Mouse (Mus musculus) midbrain, embryonic 13.5 days (tissue): ENCODE results near the gene Fgf9. TPM values are rescaled to one million over a fixed set of nuclear protein-coding genes. Genes with fewer than 3 reads are reported as not detected.

Experiments used
- ATAC-seq: fragments of 200-750 bp; cut with Nextera tagmentation; 2 replicates; pipeline ENCODE4 v1.8.0; 2017; ENCODE audit warnings: mild to moderate bottlenecking, moderate TSS enrichment, moderate library complexity
- H3K27ac ChIP-seq: fragments of 300-500 bp; sonication (generic); 2 replicates; pipeline ENCODE4 v1.5.1; 2015; ENCODE audit warnings: inconsistent platforms, mild to moderate bottlenecking, moderate library complexity
- H3K27me3 ChIP-seq: fragments of 300-500 bp; sonication (generic); 2 replicates; pipeline ENCODE4 v1.6.1; 2015; ENCODE audit warnings: mild to moderate bottlenecking, inconsistent platforms
- H3K36me3 ChIP-seq: fragments of 300-500 bp; sonication (generic); 2 replicates; pipeline ENCODE4 v1.6.1; 2015; ENCODE audit warnings: mild to moderate bottlenecking, inconsistent platforms
- H3K4me1 ChIP-seq: fragments of 300-500 bp; sonication (generic); replicated peaks from 2 replicates; pipeline ENCODE4 v1.6.1; 2015; ENCODE audit warnings: inconsistent platforms
- H3K4me2 ChIP-seq: fragments of 300-500 bp; sonication (generic); replicated peaks from 2 replicates; pipeline ENCODE4 v1.6.1; 2015; ENCODE audit warnings: moderate library complexity, mild to moderate bottlenecking, inconsistent platforms
- H3K4me3 ChIP-seq: fragments of 300-500 bp; sonication (generic); replicated peaks from 2 replicates; pipeline ENCODE4 v1.5.1; 2015; ENCODE audit warnings: mild to moderate bottlenecking, inconsistent platforms
- H3K9ac ChIP-seq: fragments of 300-500 bp; sonication (generic); replicated peaks from 2 replicates; pipeline ENCODE4 v1.6.1; 2015; ENCODE audit warnings: mild to moderate bottlenecking, inconsistent platforms
- H3K9me3 ChIP-seq: fragments of 300-500 bp; sonication (generic); 2 replicates; pipeline ENCODE4 v1.6.1; 2016; ENCODE audit warnings: mild to moderate bottlenecking, inconsistent platforms
- WGBS: fragments of 180-500 bp; shearing (Covaris S2); methylation state at CpG from one replicate; pipeline ENCODE4 v1.1.7; 2015; 5-methylcytosine and 5-hydroxymethylcytosine counted together
- polyA plus RNA-seq: library from polyadenylated mRNA; unstranded; fragments of >200 nt; fragmentation: Nextera tagmentation; extraction: Ambion mirVana; gene quantifications from 2 replicates; pipeline ENCODE4 v1.2.1, GENCODE M21; 2015

The Fgf9 gene
- 8.4 and 11.0 TPM in 2 replicates for polyA plus RNA-seq

DNA sequence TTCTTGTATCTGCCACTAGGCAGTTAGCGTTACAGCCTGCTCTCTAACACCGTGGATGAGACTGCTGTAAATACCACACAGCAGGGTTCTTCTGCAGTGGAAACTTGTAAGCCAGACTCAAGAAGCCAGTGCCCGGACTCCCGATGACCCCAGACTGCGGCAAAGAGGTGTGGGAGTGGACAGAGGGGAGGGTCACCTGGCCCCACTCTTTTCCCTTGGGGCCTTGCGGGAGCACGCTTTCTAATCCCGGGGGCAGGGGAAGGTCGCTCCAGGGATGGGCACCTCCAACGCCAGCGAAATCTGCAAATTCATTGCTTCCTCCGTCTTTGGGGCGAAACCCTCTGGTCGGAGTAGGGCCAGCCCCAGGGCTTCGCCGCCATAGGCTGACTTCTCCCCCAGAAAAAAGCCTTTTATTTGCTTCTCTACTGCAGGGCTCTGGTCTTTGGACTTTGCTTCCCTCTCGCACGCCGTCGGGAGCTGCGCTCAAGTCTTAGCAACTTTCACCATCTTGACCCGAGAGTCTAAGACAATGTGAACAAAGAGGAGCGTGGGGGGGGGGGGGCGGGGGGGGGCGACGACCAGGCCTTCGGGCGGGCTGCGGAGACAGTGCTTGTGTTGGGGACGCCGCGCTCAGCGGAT is at the start of gene Fgf9:
Gene Fgf9 (plus strand): TSS at position 67 of the 639 bp plus-strand sequence.
- Histone ChIP-seq H3K4me3 (peak within 1 kb of the TSS; percentile 68), H3K27me3 (peaks cover 61% of the 10 kb centered on the region), H3K9me3 (no peaks in the 10 kb centered on the region), H3K4me2 (peak within 1 kb of the TSS; percentile 98), H3K4me1 (peaks cover 45% of the 10 kb centered on the region), H3K27ac (no peak within 1 kb of the TSS), H3K36me3 (no peaks in the 10 kb centered on the region), H3K9ac (peak within 1 kb of the TSS; percentile 71)
- 1% methylated on average over 33 of the region's 33 CpGs for WGBS
- ATAC-seq, result no peak

DNA sequence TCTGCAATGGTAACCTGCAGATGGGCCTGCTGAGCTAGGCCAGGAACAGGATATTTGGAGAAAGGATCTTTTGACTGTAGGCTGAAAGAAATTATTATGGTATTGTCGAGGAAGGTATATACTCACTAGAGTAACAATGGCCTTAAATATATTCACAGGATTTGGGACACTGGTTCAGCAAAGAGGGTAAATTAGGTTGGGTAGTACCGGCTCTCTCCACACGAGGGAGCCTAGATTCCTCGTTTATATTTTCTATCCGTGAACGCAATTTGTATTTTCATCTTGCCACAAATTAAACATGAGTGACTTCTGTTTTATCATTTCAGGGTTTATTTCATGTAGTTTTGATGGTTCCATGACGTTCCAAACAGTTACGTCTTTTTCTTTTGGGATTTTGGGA is 35.8 kb upstream of the Fgf9 start:
- Histone ChIP-seq H3K4me3 (no peak overlapping the region), H3K9ac (no peak overlapping the region), H3K27ac (no peak overlapping the region), H3K4me2 (no peak overlapping the region), H3K4me1 (0 out of 2 replicates have a peak, but pooled peaks cover 4% of the 10 kb centered on the region), H3K9me3 (no peaks in the 10 kb centered on the region), H3K36me3 (no peaks in the 10 kb centered on the region), H3K27me3 (no peaks in the 10 kb centered on the region; the same call in 1 of the 2 replicates)
- no peak for ATAC-seq
- 12% methylated on average over 8 of the region's 8 CpGs for WGBS

DNA sequence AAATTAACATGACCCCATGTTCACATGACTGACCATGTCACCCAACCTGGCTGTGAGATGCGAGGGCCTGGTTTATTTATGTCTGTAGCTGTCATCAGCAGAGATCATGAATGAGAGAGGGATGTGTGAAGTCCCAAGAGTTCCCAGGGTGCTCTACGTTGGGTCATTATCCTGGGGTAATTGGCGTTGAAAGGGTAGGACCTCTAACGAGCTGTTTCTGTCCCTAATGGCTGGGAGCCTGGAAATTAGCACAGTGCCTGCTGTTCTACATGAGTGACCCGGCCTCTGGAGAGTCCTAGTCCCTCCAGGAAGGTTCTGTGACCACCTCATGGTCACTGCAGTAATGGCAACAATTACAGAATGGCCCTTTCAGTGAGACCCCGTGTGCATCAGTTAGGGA is 34.2 kb upstream of the Fgf9 start:
- no peaks in the 10 kb centered on the region for H3K9me3 ChIP-seq
- WGBS, result 29% methylated on average over 6 of the region's 6 CpGs
- H3K27me3 ChIP-seq, result no peaks in the 10 kb centered on the region; the same call in 1 of the 2 replicates
- no peak overlapping the region for H3K9ac ChIP-seq
- no peak for ATAC-seq
- 0 out of 2 replicates have a peak, but pooled peaks cover 4% of the 10 kb centered on the region for H3K4me1 ChIP-seq
- H3K4me3 ChIP-seq, result no peak overlapping the region
- no peak overlapping the region for H3K4me2 ChIP-seq
- H3K27ac ChIP-seq, result no peak overlapping the region
- no peaks in the 10 kb centered on the region for H3K36me3 ChIP-seq

DNA sequence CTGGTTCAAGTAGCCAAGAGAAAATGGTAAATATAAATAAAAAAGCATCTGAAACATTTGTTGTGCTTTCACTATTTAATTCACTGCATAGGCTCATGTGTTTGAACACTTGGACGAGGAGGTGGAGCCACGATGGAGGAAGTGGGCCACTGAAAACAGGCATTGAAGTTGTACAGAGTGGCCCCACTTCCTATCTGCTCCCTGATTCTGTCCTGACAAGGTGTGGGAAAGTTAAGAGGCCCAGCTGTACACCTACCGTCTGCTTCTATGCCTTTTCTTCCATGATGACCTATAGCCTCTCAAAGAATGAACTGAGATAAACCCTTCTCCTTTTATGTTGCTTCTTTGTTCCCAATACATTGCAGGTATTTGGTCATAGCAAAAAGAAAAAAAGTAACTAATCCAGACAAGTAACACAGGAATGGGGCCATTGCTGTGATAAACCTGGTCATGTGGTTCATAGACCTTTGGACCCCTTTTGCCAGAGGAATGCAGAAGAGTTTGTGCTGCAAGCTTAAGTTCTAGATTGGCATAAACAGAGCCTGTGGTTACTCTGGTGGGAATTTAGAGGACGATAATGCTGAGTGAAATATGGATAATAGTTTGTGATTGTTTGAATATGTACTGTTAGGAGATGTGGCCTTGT is 23.6 kb upstream of the Fgf9 start:
- Histone ChIP-seq H3K4me2 (no peak overlapping the region), H3K36me3 (no peaks in the 10 kb centered on the region), H3K9me3 (no peaks in the 10 kb centered on the region), H3K9ac (no peak overlapping the region), H3K27me3 (no peaks in the 10 kb centered on the region), H3K4me1 (no peaks in the 10 kb centered on the region), H3K27ac (no peak overlapping the region), H3K4me3 (no peak overlapping the region)
- no peak for ATAC-seq
- 90% methylated on average over 4 of the region's 4 CpGs for WGBS

DNA sequence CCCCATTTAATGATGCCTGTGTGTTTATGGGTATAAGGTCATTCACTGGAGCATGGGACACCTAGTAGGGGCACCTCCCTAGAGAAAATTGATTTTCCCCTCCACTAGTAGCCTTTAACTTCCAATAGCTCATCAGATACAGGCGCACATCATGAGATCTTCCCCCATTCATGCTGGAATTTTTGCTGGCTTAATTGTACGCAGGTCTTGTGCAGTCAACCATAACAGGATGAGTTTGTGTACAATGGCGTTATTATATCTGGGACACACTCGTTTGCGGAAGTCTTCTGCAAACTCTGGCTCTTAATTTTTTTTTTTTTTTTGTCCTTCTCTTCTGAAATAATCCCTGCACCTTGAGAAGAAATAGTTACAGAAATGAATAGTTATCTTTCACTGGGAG is 19.7 kb upstream of the Fgf9 start:
- Histone ChIP-seq H3K4me3 (no peak overlapping the region), H3K9ac (no peak overlapping the region), H3K27me3 (no peaks in the 10 kb centered on the region), H3K9me3 (no peaks in the 10 kb centered on the region), H3K4me2 (no peak overlapping the region), H3K4me1 (no peaks in the 10 kb centered on the region), H3K36me3 (no peaks in the 10 kb centered on the region), H3K27ac (no peak overlapping the region)
- WGBS, result 73% methylated on average over 5 of the region's 5 CpGs
- ATAC-seq, result no peak

DNA sequence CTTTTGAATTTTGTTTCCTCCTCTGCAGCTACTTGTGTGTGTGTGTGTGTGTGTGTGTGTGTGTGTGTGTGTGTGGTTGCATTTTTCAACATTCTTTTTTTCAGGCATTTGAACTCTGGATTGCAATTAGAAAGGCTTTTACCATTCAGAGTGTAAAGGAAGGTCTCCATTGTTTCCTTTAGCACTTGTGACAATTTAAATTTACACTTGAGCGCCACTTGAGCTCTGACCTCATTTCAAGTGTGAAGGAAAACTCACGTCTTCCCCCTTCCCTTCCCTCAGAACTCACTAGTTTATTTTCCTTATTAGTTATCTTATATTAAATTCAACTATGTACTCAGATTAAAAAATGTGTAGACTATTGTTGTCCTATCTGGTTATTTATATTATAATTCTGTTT is 2.8 kb upstream of the Fgf9 start:
- Histone ChIP-seq H3K9me3 (no peaks in the 10 kb centered on the region), H3K4me3 (no peak overlapping the region), H3K27me3 (peaks cover 31% of the 10 kb centered on the region), H3K27ac (no peak overlapping the region), H3K4me1 (peaks cover 23% of the 10 kb centered on the region), H3K4me2 (no peak overlapping the region), H3K9ac (no peak overlapping the region), H3K36me3 (no peaks in the 10 kb centered on the region)
- 47% methylated on average over 2 of the region's 2 CpGs for WGBS
- ATAC-seq, result no peak

DNA sequence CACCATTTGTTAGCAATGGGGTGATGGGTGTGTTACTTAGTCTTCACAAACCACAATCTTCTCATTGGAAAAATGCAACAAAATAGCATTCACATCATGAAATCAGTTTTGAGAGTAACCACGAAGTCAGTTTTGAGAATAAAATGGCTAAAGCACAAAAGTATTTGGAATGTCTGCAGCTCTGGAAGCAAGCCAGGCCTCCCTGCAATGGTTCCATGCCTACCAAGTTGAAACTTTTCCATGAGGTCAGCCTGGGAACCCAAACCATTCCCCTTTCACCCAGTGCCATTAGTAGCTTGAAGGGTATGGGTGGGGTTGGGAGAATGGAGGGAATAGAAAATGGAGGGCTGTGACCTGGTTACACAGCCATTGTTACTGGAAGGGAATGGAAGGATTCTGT is 1.7 kb upstream of the Fgf9 start:
- no peaks in the 10 kb centered on the region for H3K36me3 ChIP-seq
- peaks cover 41% of the 10 kb centered on the region for H3K27me3 ChIP-seq
- 91% methylated on average over 1 of the region's 1 CpGs for WGBS
- no peak overlapping the region for H3K4me2 ChIP-seq
- H3K4me1 ChIP-seq, result peaks cover 34% of the 10 kb centered on the region
- H3K27ac ChIP-seq, result no peak overlapping the region
- no peak overlapping the region for H3K4me3 ChIP-seq
- H3K9ac ChIP-seq, result no peak overlapping the region
- ATAC-seq, result no peak
- no peaks in the 10 kb centered on the region for H3K9me3 ChIP-seq

DNA sequence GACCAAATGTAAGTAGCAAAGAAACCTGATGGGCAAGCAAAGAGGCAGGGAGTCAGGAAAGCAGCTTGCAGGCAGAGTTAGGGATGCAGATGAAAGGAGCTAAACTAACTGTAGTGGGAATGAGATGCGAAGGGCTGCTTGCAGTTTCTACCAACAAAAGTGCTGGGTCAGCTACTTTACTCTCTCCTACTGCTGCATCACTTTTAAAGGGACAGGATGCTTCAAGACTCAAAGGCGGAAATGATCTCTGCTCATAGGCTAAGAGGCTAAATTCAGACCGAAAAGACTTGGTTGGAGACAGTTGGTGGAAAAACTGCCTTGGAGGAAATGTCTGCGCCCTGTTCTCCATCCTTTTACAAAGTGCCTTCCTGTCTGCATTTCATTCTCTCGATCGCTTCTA is 420 bp upstream of the Fgf9 start:
- 3% methylated on average over 6 of the region's 6 CpGs for WGBS

DNA sequence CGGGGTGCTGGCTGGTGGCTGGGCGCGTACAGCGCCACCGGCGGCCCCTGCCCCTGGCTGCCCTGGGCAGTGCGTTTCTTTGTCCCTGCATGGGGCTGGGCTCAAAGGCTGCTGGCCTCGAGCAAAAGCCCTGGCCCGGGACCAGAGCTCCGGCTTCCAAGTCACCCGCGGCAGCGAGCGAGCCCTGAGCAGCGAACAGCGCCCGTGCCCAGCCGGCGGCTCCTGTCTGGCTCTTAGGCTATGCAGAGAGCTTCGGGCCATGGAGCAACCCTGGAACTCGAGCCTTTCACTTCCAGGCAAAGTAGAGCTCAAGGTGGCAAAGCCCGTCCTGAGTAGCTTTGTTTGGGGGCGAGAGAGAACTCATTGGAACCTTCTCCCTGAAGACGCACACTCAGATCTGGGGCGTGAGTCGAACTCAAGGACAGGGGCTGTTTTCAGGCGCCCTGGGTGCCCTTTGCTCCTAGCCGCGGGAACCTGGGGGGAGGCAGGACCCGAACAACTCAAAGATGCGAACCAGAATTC is 834 bp downstream of the Fgf9 start:
- ATAC-seq, result no peak
- WGBS, result under 1% methylated on average over 31 of the region's 31 CpGs

More for the DNA sequence above, 420 bp upstream of the Fgf9 start:
- H3K9ac ChIP-seq, result 0 out of 2 replicates have a peak overlapping the region, but pooled peaks have one; percentile 71
- H3K27ac ChIP-seq, result no peak overlapping the region
- no peaks in the 10 kb centered on the region for H3K36me3 ChIP-seq
- peak overlapping the region; percentile 98 for H3K4me2 ChIP-seq
- H3K4me1 ChIP-seq, result peaks cover 45% of the 10 kb centered on the region
- ATAC-seq, result no peak
- H3K9me3 ChIP-seq, result no peaks in the 10 kb centered on the region
- H3K27me3 ChIP-seq, result peaks cover 54% of the 10 kb centered on the region
- H3K4me3 ChIP-seq, result peak overlapping the region; percentile 68

DNA sequence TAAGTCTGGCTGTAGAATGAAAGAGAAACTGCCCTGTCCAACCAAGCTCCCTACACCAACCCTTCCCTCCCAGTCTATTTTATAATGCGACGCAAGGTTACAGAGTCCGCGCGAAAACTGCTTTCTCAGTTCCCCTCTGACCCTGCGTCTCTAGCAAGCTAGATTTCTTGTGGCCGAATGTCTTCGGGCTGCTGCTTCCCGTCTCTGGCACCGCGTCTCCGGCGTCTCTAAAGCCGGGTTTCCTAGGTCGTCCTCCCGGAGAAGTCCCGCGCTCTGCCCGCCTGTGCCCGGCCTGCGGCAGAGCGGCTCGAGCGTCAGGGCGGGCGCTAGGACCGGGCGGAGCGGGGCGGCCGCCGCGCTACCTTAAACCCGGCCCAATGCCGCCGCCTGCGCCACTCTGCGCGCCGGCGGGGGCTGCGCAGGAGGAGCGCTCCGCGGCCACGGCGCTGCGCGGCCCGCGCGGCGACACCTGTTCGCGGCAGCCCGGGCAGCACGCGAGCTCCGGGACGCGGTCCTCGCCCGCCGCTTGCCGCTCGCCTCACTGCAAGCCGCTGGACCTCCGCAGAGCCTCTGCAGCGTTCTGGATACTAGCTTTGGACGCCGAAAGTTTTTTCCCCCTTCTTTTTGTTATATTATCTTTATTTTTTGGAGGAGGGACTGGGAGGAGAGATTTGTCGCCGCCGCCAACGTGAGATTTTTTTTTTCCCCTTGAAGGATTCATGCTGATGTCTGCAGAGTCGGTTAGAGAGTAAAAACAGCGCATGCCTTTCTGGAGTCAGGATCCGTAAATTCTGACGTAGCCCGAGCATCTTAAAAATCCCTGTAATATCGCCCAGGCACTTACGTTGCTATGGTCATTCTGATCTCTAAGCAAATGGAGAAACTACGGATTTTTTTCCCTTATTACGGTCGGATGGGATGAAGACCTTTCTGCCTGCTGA is 1.8 kb downstream of the Fgf9 start:
- Histone ChIP-seq H3K4me3 (peak overlapping the region; percentile 68), H3K36me3 (no peaks in the 10 kb centered on the region), H3K4me1 (peaks cover 52% of the 10 kb centered on the region), H3K27ac (0 out of 2 replicates have a peak overlapping the region, but pooled peaks have one; percentile 35), H3K27me3 (peaks cover 74% of the 10 kb centered on the region), H3K4me2 (peak overlapping the region; percentile 98), H3K9ac (peak overlapping the region; percentile 63), H3K9me3 (no peaks in the 10 kb centered on the region)
- WGBS, result under 1% methylated on average over 85 of the region's 85 CpGs
- peak; percentile 83 for ATAC-seq

More for the DNA sequence above, 834 bp downstream of the Fgf9 start:
- Histone ChIP-seq H3K9ac (peak overlapping the region; percentile 71), H3K27ac (no peak overlapping the region), H3K27me3 (peaks cover 65% of the 10 kb centered on the region), H3K9me3 (no peaks in the 10 kb centered on the region), H3K4me3 (peak overlapping the region; percentile 68), H3K4me2 (peak overlapping the region; percentile 98), H3K36me3 (no peaks in the 10 kb centered on the region), H3K4me1 (peaks cover 45% of the 10 kb centered on the region)

DNA sequence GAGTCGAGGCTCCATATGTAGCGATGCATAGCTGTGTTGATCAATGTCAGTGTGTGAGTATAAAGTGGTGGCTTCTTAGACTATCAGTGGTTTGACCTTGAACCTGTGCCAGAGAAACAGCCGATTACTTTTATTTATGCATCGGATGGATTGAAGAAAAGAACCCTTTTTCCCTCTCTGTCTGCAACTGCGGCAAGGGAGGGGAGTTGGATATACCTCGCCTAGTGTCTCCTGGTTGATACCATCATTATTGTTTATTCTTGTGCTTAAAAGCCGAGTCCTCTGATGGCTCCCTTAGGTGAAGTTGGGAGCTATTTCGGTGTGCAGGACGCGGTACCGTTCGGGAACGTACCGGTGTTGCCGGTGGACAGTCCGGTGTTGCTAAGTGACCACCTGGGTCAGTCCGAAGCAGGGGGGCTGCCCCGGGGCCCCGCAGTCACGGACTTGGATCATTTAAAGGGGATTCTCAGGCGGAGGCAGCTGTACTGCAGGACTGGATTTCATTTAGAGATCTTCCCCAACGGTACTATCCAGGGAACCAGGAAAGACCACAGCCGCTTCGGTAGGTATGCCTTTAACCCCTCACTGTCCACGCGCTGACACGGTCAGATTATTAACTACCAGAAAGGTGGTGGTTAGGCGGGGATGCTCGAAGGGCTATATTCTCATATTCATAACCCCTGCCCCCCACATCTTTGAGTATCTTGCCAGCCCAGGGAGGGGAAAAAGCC is 2.6 kb downstream of the Fgf9 start:
- under 1% methylated on average over 29 of the region's 29 CpGs for WGBS
- Histone ChIP-seq H3K9me3 (no peaks in the 10 kb centered on the region), H3K9ac (peak overlapping the region; percentile 63), H3K27ac (no peak overlapping the region), H3K36me3 (no peaks in the 10 kb centered on the region), H3K4me3 (peak overlapping the region; percentile 68), H3K27me3 (peaks cover 82% of the 10 kb centered on the region), H3K4me2 (peak overlapping the region; percentile 98), H3K4me1 (peaks cover 52% of the 10 kb centered on the region)
- ATAC-seq, result no peak
